Mouse (Mus musculus) neutrophil, adult 5-6 weeks (primary cell): ENCODE measurements around the gene Olfr1192-ps1. TPM values are rescaled to one million over a fixed set of nuclear protein-coding genes. Genes with fewer than 3 reads are reported as not detected.
"Not testable (repeated sequence)": the region's sequence is repeated elsewhere in the genome, so short reads cannot be mapped to it uniquely, and the experiment has no call there.

ENCODE experiments used
- ATAC-seq: fragments of 151-379, 151-347 bp; 2 replicates; pipeline ENCODE4 v1.8.0; 2017; ENCODE audit warnings: mild to moderate bottlenecking, moderate TSS enrichment; ENCODE audit not compliant: insufficient number of reproducible peaks, poor library complexity, low FRiP score, severe bottlenecking; ENCODE audit errors: extremely low read depth
- total RNA-seq: library from RNA; stranded (forward); fragments of 200-1000 nt; gene quantifications from 2 replicates; pipeline ENCODE4 v1.2.3, GENCODE M21; 2017

Olfr1192-ps1 gene
- total RNA-seq: 0.12 TPM in 1 of 2 replicates, not detected in the other

GRCm38 (mm10) chr2:88648209-88648608 is at the start of gene Olfr1192-ps1:
Gene Olfr1192-ps1 (plus strand): TSS chr2:88648509.
- no peak for ATAC-seq

- not testable (repeated sequence) for ATAC-seq
Measured at GRCm38 (mm10) chr2:88640242-88640641, 8.1 kb upstream of the Olfr1192-ps1 start, which contains the start of gene Olfr1191-ps1. Gene Olfr1191-ps1 (plus strand): TSS chr2:88640542.

GRCm38 (mm10) chr2:88675328-88675727 is 27.0 kb downstream of the Olfr1192-ps1 start, which contains the start of gene Olfr1193:
Gene Olfr1193 (plus strand): TSS chr2:88675628.
- not testable (repeated sequence) for ATAC-seq

GRCm38 (mm10) chr2:88689087-88689486 is 40.8 kb downstream of the Olfr1192-ps1 start, which contains the start of gene Olfr1195:
Gene Olfr1195 (minus strand): TSS chr2:88689187.
- ATAC-seq: no peak

- no peak for ATAC-seq
Measured at GRCm38 (mm10) chr2:88704497-88704896, 56.2 kb downstream of the Olfr1192-ps1 start, which contains the start of gene Olfr1196. Gene Olfr1196 (minus strand): TSS chr2:88704597.

Other genes starting within 250 kb of the Olfr1192-ps1 start
- not detected in 2 replicates for gene Olfr1179, start 242.1 kb upstream of the Olfr1192-ps1 start, total RNA-seq
- gene Olfr1180, start 229.4 kb upstream of the Olfr1192-ps1 start, total RNA-seq: not detected in 2 replicates
- gene Olfr1181, start 222.3 kb upstream of the Olfr1192-ps1 start, total RNA-seq: 0.12 TPM in 1 of 2 replicates, not detected in the other
- not detected in 2 replicates for gene Gm13757, start 199.4 kb upstream of the Olfr1192-ps1 start, total RNA-seq
- gene Olfr1183, start 193.6 kb upstream of the Olfr1192-ps1 start, total RNA-seq: 0.12 TPM in 1 of 2 replicates, not detected in the other
- not detected in 2 replicates for gene Olfr1184, start 164.9 kb upstream of the Olfr1192-ps1 start, total RNA-seq
- not detected in 2 replicates for gene Olfr1185-ps1, start 155.2 kb upstream of the Olfr1192-ps1 start, total RNA-seq
- gene Olfr1186, start 130.0 kb upstream of the Olfr1192-ps1 start, total RNA-seq: not detected in 2 replicates
- not detected in 2 replicates for gene Olfr1188, start 91.6 kb upstream of the Olfr1192-ps1 start, total RNA-seq
- not detected in 2 replicates for gene Olfr1189, start 62.1 kb upstream of the Olfr1192-ps1 start, total RNA-seq
- gene Olfr1191-ps1, start 8.0 kb upstream of the Olfr1192-ps1 start, total RNA-seq: not detected in 2 replicates
- gene Olfr1193, start 27.1 kb downstream of the Olfr1192-ps1 start, total RNA-seq: not detected in 2 replicates
- not detected in 2 replicates for gene Olfr1195, start 40.7 kb downstream of the Olfr1192-ps1 start, total RNA-seq
- not detected in 2 replicates for gene Olfr1196, start 56.1 kb downstream of the Olfr1192-ps1 start, total RNA-seq
- not detected in 2 replicates for gene Olfr1197, start 83.9 kb downstream of the Olfr1192-ps1 start, total RNA-seq
- gene Olfr1198, start 102.9 kb downstream of the Olfr1192-ps1 start, total RNA-seq: not detected in 2 replicates
- gene Olfr1199, start 112.0 kb downstream of the Olfr1192-ps1 start, total RNA-seq: not detected in 2 replicates
- not detected in 2 replicates for gene Olfr1200, start 122.0 kb downstream of the Olfr1192-ps1 start, total RNA-seq
- not detected in 2 replicates for gene Olfr1201, start 144.5 kb downstream of the Olfr1192-ps1 start, total RNA-seq
- gene Olfr1202, start 166.0 kb downstream of the Olfr1192-ps1 start, total RNA-seq: not detected in 2 replicates
- gene Olfr1205, start 181.2 kb downstream of the Olfr1192-ps1 start, total RNA-seq: not detected in 2 replicates
- not detected in 2 replicates for gene Olfr1204, start 200.8 kb downstream of the Olfr1192-ps1 start, total RNA-seq
- gene Olfr1206, start 214.7 kb downstream of the Olfr1192-ps1 start, total RNA-seq: not detected in 2 replicates